Mouse (Mus musculus) fibroblast of lung, adult 2 months (primary cell): ENCODE measurements around the gene 1300017J02Rik.

ENCODE experiments used
- DNase-seq: peaks from one replicate; pipeline ENCODE4 v3.0.0-alpha.2; 2011; ENCODE audit warnings: low read depth

Gene 1300017J02Rik

DNA sequence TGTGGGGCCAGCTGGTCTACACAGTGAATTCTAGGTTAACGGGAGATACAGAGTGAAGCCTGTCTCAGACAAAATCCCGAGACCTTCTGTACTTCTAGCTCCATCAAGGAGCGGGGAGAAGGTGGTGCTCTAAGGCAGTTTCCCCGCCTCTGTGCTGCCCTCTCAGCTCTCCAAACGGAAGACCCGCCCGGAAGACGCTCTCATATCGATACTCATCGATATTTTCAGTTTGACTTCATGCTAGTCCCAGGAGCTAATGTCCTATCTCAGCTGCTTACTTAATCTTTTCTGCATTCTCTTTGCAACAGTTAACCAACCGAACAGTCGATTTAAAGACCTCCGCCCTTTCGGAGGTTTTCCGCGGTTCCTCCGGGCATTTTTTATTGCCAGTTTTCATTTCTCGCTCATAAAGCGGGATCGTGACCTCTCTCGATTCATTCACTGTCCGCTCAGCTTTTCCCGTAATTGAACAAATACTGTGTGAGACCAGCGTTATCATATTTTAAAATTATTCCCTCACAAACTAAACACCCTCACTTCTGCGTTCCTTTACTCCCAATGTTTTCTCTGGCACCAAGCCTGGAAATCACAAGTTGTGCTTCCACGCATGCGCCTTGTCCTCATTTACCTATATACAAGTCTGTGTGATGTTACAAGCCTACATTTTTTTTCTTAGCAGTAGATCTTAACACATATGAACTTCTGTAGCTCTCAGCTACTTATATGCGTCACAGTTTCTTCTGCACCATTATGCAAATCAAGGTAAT is 92.0 kb downstream of the 1300017J02Rik start:
- no peak for DNase-seq

DNA sequence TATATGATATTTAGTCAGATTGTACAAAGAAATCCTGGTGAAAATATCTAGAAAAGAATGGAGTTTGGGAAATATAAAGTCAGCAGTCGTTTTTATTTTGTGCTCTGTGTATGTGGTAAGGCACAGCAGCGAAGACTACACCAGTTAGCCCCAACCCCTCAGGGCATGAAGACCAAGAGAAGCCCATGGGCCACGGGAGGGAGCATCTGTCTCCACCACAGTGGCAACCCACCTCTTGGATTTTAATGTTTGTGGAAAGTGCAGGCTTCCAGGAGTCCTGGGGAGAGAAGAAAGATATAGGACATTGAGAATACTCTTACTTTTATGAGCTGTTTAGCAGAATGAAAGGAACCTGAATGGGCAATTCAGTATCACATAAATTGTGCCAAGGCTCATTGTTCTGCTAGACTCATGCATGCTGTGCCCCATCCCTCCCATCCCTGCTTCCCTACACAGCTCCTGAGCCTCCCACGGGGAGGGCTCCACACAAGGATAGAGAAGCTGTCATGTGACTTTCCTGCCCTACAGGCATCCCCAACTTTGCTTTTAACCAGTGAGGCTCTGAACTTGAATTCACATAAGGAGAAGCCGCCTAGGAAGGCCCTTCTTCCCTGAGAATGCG is 96.0 kb downstream of the 1300017J02Rik start:
- DNase-seq = no peak

DNA sequence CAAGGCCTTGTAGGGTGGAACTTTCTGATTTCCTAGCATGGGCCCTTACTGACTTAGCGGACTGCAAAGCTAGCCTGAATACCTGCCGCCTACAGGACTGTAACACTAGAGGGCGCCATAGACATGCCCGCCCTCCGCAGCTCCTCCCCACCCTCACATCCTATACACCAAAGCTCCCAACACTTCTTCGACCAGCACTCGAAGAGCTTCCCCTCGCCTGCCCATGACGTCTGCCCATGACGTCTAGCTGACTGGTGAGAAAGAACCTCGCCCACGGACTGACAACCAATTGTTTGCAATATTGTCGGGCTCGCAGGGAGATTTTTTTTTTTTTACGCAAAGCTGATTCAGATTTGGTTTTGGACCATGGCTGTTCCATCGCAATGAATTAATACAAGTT is 97.0 kb downstream of the 1300017J02Rik start:
- DNase-seq = peak; percentile 72

DNA sequence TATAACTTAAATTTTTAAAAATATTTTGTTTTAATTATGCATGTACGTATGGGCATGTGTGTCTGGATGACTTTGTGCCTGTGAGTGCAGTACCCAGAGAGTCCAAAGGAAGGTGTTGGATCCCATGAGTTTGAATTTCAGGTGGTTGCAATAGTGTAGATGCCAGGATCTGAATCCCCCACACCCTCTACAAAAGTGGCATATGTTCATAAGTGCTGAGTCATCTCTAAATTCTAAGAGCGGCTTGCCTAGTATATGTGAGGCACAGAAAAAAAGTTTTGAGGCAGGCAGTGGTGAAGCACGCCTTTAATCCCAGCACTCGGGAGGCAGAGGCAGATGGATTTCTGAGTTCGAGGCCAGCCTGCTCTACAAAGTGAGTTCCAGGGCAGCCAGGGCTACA is 99.1 kb downstream of the 1300017J02Rik start:
- DNase-seq = no peak

DNA sequence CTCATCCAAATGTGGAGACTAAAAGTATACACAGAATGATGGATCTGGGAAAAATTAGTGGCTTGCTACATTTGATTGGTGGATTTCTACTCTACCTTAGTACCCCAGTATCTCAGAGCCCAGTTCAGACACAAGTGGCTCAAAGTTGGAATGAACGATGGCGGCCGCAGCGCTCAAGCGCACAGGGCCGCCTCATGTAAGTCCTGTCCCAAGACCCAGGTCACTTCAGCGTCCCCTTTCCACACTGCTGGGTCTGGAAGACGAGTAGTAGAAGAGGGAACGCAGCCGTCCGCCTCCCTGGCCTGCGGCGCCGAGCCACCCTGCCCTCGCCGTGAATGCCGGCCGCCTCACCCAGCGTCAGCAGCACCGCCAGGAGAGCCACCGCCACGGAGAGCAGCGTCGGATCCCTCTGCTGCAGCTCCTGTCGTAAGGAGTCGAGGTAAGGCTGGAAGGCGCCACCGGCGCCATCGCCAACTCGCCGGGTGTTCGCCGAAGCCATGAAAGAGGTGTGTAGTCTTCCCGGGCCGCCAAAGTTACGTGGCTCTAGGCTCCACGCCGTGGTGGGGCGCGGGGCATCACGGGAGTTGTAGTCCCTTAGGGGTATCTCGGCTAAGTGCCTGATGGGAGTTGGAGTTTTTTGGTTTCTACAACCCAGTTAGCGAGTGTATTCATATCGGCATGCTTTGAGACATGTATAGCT is 103.2 kb downstream of the 1300017J02Rik start, which contains the start of gene Srprb:
Gene Srprb (minus strand): TSS at position 577 of the 700 bp plus-strand sequence.
- peak; percentile 67 for DNase-seq
